Mouse (Mus musculus) heart, embryonic 15.5 days (tissue): ENCODE results near the gene Ralgps1. TPM values are rescaled to one million over a fixed set of nuclear protein-coding genes. Genes with fewer than 3 reads are reported as not detected.

ENCODE experiments used
- ATAC-seq: fragments of 200-750 bp; cut with Nextera tagmentation; replicated peaks from 2 replicates; pipeline ENCODE4 v1.8.0; 2017; ENCODE audit warnings: low read depth, moderate TSS enrichment; ENCODE audit not compliant: insufficient number of reproducible peaks, insufficient read depth, low FRiP score
- H3K27ac ChIP-seq: fragments of 300-500 bp; sonication (generic); 2 replicates; pipeline ENCODE4 v1.5.1; 2015; ENCODE audit warnings: mild to moderate bottlenecking, inconsistent platforms
- H3K27me3 ChIP-seq: fragments of 300-500 bp; sonication (generic); 2 replicates; pipeline ENCODE4 v1.6.1; 2015; ENCODE audit warnings: inconsistent platforms
- H3K36me3 ChIP-seq: fragments of 300-500 bp; sonication (generic); 2 replicates; pipeline ENCODE4 v1.6.1; 2015; ENCODE audit warnings: mild to moderate bottlenecking, inconsistent platforms
- H3K4me1 ChIP-seq: fragments of 300-500 bp; sonication (generic); replicated peaks from 2 replicates; pipeline ENCODE4 v1.6.1; 2015; ENCODE audit warnings: inconsistent platforms
- H3K4me2 ChIP-seq: fragments of 300-500 bp; sonication (generic); 2 replicates; pipeline ENCODE4 v1.6.1; 2015; ENCODE audit warnings: inconsistent platforms, mild to moderate bottlenecking, moderate library complexity
- H3K4me3 ChIP-seq: fragments of 300-500 bp; sonication (generic); 2 replicates; pipeline ENCODE4 v1.5.1; 2015; ENCODE audit warnings: mild to moderate bottlenecking, inconsistent platforms
- H3K9ac ChIP-seq: fragments of 300-500 bp; sonication (generic); 2 replicates; pipeline ENCODE4 v1.6.1; 2015; ENCODE audit warnings: mild to moderate bottlenecking, inconsistent platforms
- H3K9me3 ChIP-seq: fragments of 300-500 bp; sonication (generic); replicated peaks from 2 replicates; pipeline ENCODE4 v1.6.1; 2016; ENCODE audit warnings: inconsistent platforms
- WGBS: fragments of 180-500 bp; shearing (Covaris S2); methylation state at CpG from one replicate; pipeline ENCODE4 v1.1.7; 2015; ENCODE audit warnings: mixed read lengths; 5-methylcytosine and 5-hydroxymethylcytosine counted together
- polyA plus RNA-seq: library from polyadenylated mRNA; unstranded; fragments of >200 nt; fragmentation: Nextera tagmentation; extraction: Ambion mirVana; gene quantifications from 2 replicates; pipeline ENCODE4 v1.2.1, GENCODE M21; 2015

The Ralgps1 gene
- polyA plus RNA-seq, 1 experiment from 2014 or later, result 3.7 TPM

- Histone ChIP-seq H3K4me1 (peaks cover 17% of the 10 kb centered on the region), H3K9ac (no peak overlapping the region), H3K9me3 (no peaks in the 10 kb centered on the region), H3K4me2 (no peak overlapping the region), H3K27me3 (no peaks in the 10 kb centered on the region), H3K27ac (no peak overlapping the region), H3K36me3 (no peaks in the 10 kb centered on the region), H3K4me3 (no peak overlapping the region)
- WGBS, result 85% methylated on average over 3 of the region's 3 CpGs
- ATAC-seq, result no peak
Observed at GRCm38 (mm10) chr2:33360564-33360963, 10.7 kb downstream of the Ralgps1 start.

GRCm38 (mm10) chr2:33359184-33359583, 12.1 kb downstream of the Ralgps1 start:
- ATAC-seq, result no peak
- WGBS, result 84% methylated on average over 8 of the region's 8 CpGs
- H3K4me3 ChIP-seq, result no peak overlapping the region
- H3K4me1 ChIP-seq, result peaks cover 17% of the 10 kb centered on the region
- no peak overlapping the region for H3K4me2 ChIP-seq
- no peaks in the 10 kb centered on the region for H3K9me3 ChIP-seq
- H3K27me3 ChIP-seq, result no peaks in the 10 kb centered on the region
- no peak overlapping the region for H3K27ac ChIP-seq
- H3K9ac ChIP-seq, result no peak overlapping the region
- no peaks in the 10 kb centered on the region for H3K36me3 ChIP-seq

GRCm38 (mm10) chr2:33357250-33357838, 13.9 kb downstream of the Ralgps1 start:
- ATAC-seq, result no peak
- no peaks in the 10 kb centered on the region for H3K9me3 ChIP-seq
- no peaks in the 10 kb centered on the region for H3K27me3 ChIP-seq
- 77% methylated on average over 7 of the region's 7 CpGs for WGBS
- H3K27ac ChIP-seq, result no peak overlapping the region
- no peaks in the 10 kb centered on the region for H3K36me3 ChIP-seq
- no peak overlapping the region for H3K4me2 ChIP-seq
- H3K4me3 ChIP-seq, result no peak overlapping the region
- no peak overlapping the region for H3K9ac ChIP-seq
- H3K4me1 ChIP-seq, result peaks cover 17% of the 10 kb centered on the region

- Histone ChIP-seq H3K9me3 (no peaks in the 10 kb centered on the region), H3K4me2 (no peak overlapping the region), H3K27ac (no peak overlapping the region), H3K9ac (no peak overlapping the region), H3K4me1 (peaks cover 6% of the 10 kb centered on the region; the same call in 1 of the 2 replicates), H3K36me3 (no peaks in the 10 kb centered on the region), H3K4me3 (no peak overlapping the region), H3K27me3 (no peaks in the 10 kb centered on the region)
- no peak for ATAC-seq
- WGBS, result 84% methylated on average over 6 of the region's 6 CpGs
Observed at GRCm38 (mm10) chr2:33355558-33355957, 15.7 kb downstream of the Ralgps1 start.

- H3K4me2 ChIP-seq, result no peak overlapping the region
- H3K4me3 ChIP-seq, result no peak overlapping the region
- H3K9me3 ChIP-seq, result no peaks in the 10 kb centered on the region
- no peak overlapping the region for H3K27ac ChIP-seq
- no peak for ATAC-seq
- H3K36me3 ChIP-seq, result no peaks in the 10 kb centered on the region
- no peak overlapping the region for H3K9ac ChIP-seq
- 66% methylated on average over 5 of the region's 5 CpGs for WGBS
- no peaks in the 10 kb centered on the region for H3K27me3 ChIP-seq
- peaks cover 7% of the 10 kb centered on the region for H3K4me1 ChIP-seq
Observed at GRCm38 (mm10) chr2:33353432-33353831, 17.9 kb downstream of the Ralgps1 start.

GRCm38 (mm10) chr2:33351449-33351848, 19.8 kb downstream of the Ralgps1 start:
- 83% methylated on average over 3 of the region's 3 CpGs for WGBS
- no peak for ATAC-seq
- H3K27ac ChIP-seq, result no peak overlapping the region
- no peaks in the 10 kb centered on the region for H3K27me3 ChIP-seq
- H3K4me3 ChIP-seq, result no peak overlapping the region
- H3K9me3 ChIP-seq, result no peaks in the 10 kb centered on the region
- H3K36me3 ChIP-seq, result no peaks in the 10 kb centered on the region
- peaks cover 12% of the 10 kb centered on the region for H3K4me1 ChIP-seq
- H3K9ac ChIP-seq, result no peak overlapping the region
- no peak overlapping the region for H3K4me2 ChIP-seq

- Histone ChIP-seq H3K4me3 (no peak overlapping the region), H3K9me3 (no peaks in the 10 kb centered on the region), H3K4me2 (no peak overlapping the region), H3K27me3 (no peaks in the 10 kb centered on the region), H3K36me3 (no peaks in the 10 kb centered on the region), H3K9ac (no peak overlapping the region), H3K4me1 (peaks cover 17% of the 10 kb centered on the region), H3K27ac (no peak overlapping the region)
- WGBS, result 72% methylated on average over 6 of the region's 6 CpGs
- no peak for ATAC-seq
Observed at GRCm38 (mm10) chr2:33350921-33351320, 20.4 kb downstream of the Ralgps1 start.

GRCm38 (mm10) chr2:33349581-33349980, 21.7 kb downstream of the Ralgps1 start:
- Histone ChIP-seq H3K36me3 (no peaks in the 10 kb centered on the region), H3K4me3 (no peak overlapping the region), H3K9ac (no peak overlapping the region), H3K27me3 (no peaks in the 10 kb centered on the region), H3K4me1 (peaks cover 28% of the 10 kb centered on the region), H3K9me3 (no peaks in the 10 kb centered on the region), H3K27ac (no peak overlapping the region), H3K4me2 (no peak overlapping the region)
- WGBS, result 37% methylated on average over 2 of the region's 2 CpGs
- no peak for ATAC-seq

GRCm38 (mm10) chr2:33349081-33349480, 22.2 kb downstream of the Ralgps1 start:
- 20% methylated on average over 2 of the region's 2 CpGs for WGBS
- Histone ChIP-seq H3K4me3 (no peak overlapping the region), H3K27me3 (no peaks in the 10 kb centered on the region), H3K9ac (no peak overlapping the region), H3K4me2 (no peak overlapping the region), H3K9me3 (no peaks in the 10 kb centered on the region), H3K4me1 (peaks cover 30% of the 10 kb centered on the region), H3K36me3 (no peaks in the 10 kb centered on the region), H3K27ac (no peak overlapping the region)
- 0 out of 2 replicates have a peak, but pooled peaks have one; percentile 43 for ATAC-seq

- H3K27ac ChIP-seq, result no peak overlapping the region
- H3K27me3 ChIP-seq, result no peaks in the 10 kb centered on the region
- H3K36me3 ChIP-seq, result no peaks in the 10 kb centered on the region
- no peak overlapping the region for H3K9ac ChIP-seq
- WGBS, result 82% methylated on average over 3 of the region's 3 CpGs
- H3K4me2 ChIP-seq, result no peak overlapping the region
- no peak for ATAC-seq
- no peaks in the 10 kb centered on the region for H3K9me3 ChIP-seq
- no peak overlapping the region for H3K4me3 ChIP-seq
- peaks cover 36% of the 10 kb centered on the region for H3K4me1 ChIP-seq
Observed at GRCm38 (mm10) chr2:33348260-33348659, 23.0 kb downstream of the Ralgps1 start.

- no peaks in the 10 kb centered on the region for H3K36me3 ChIP-seq
- ATAC-seq, result no peak
- no peak overlapping the region for H3K4me2 ChIP-seq
- no peaks in the 10 kb centered on the region for H3K9me3 ChIP-seq
- H3K4me3 ChIP-seq, result no peak overlapping the region
- no peak overlapping the region for H3K27ac ChIP-seq
- H3K4me1 ChIP-seq, result peaks cover 42% of the 10 kb centered on the region
- 44% methylated on average over 3 of the region's 3 CpGs for WGBS
- no peaks in the 10 kb centered on the region for H3K27me3 ChIP-seq
- H3K9ac ChIP-seq, result no peak overlapping the region
Observed at GRCm38 (mm10) chr2:33347607-33348006, 23.7 kb downstream of the Ralgps1 start.

GRCm38 (mm10) chr2:33346749-33347148, 24.5 kb downstream of the Ralgps1 start:
- no peak overlapping the region for H3K27ac ChIP-seq
- no peak overlapping the region for H3K4me2 ChIP-seq
- H3K4me3 ChIP-seq, result no peak overlapping the region
- H3K36me3 ChIP-seq, result no peaks in the 10 kb centered on the region
- H3K9me3 ChIP-seq, result no peaks in the 10 kb centered on the region
- H3K27me3 ChIP-seq, result no peaks in the 10 kb centered on the region
- H3K4me1 ChIP-seq, result peaks cover 44% of the 10 kb centered on the region
- H3K9ac ChIP-seq, result no peak overlapping the region
- ATAC-seq, result no peak
- WGBS, result 69% methylated on average over 5 of the region's 5 CpGs
